Comparison of ENCODE assay signal across 27 mouse cellular contexts in the genomic region with DNA sequence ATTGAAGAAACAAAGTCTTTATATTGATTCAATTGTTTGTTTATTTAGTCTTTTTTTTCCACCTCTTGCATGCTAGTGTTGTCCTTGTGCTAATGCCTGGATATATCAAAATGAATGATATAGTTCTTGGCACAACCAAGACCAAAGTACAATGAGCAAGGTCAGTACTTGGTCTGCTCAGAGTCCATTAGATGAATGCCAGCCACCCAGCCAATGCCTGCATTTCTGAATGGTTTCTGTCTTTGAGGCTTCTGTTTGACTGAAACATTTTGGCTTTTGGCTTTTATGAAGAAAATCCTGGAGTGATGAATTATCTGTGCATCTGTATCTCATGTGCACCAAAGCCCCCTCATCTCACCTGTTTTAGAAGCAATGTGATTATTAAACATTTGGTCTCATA. TPM values are rescaled to one million over a fixed set of nuclear protein-coding genes. Genes with fewer than 3 reads are reported as not detected.
A peak's percentile ranks its signal among the peaks of the same experiment; 100 is the strongest.
DNase-seq lines count a peak whose midpoint lies in the region; ATAC-seq lines count a peak whose summit lies in the region.
"Had no signal": no experiment of that assay in that cellular context is flagged by ENCODE, and none has a peak within 500 bp of the region (broad histone marks: within the 10 kb centered on the region; RNA-seq: fewer than 3 reads in every experiment).

No protein-coding gene starts in this region.

- no peak overlapping the region for H3K9ac ChIP-seq in kidney, embryonic 14.5 days (ENCODE audit: low read depth, low read length)
- H3K9ac ChIP-seq: embryonic facial prominence, embryonic 15.5 days; heart, embryonic 12.5 days; hindbrain, embryonic 12.5 days; limb, embryonic 15.5 days; liver, embryonic 15.5 days had no signal

- DNase-seq in kidney, adult 18-20 months, result peak; percentile 9
- peak; percentile 45 for DNase-seq in testis, postnatal 10 days (ENCODE audit: low spot score)
- DNase-seq in testis, postnatal 14 days (ENCODE audit: low spot score), result no peak
- DNase-seq in adrenal gland, postnatal 25 days, result peak; percentile 57
- peak; percentile 52 to 63 for DNase-seq in kidney, postnatal 36 days
- DNase-seq in frontal cortex, adult 2 months (ENCODE audit: extremely low spot score in 1 of 2, low spot score in 1 of 2), result no peak
- no peak for DNase-seq in right cerebral cortex, postnatal 14 days
- DNase-seq: cerebellum, adult 9-10 months; lung, postnatal 4 days; midbrain, embryonic 14.5 days; right cerebral cortex, adult 18-20 months; thymus, postnatal 14 days had no signal

- H3K9me3 ChIP-seq in kidney, embryonic 14.5 days (ENCODE audit: control insufficient read depth, low read length), result no peaks in the 10 kb centered on the region
- H3K9me3 ChIP-seq: embryonic facial prominence, embryonic 15.5 days; heart, embryonic 12.5 days; hindbrain, embryonic 12.5 days; limb, embryonic 15.5 days; liver, embryonic 15.5 days had no signal

- no peaks in the 10 kb centered on the region for H3K27me3 ChIP-seq in kidney, embryonic 14.5 days (ENCODE audit: control insufficient read depth, insufficient read depth, low read length)
- H3K27me3 ChIP-seq: embryonic facial prominence, embryonic 15.5 days; heart, embryonic 12.5 days; hindbrain, embryonic 12.5 days; limb, embryonic 15.5 days; liver, embryonic 15.5 days had no signal

- no peak overlapping the region for H3K27ac ChIP-seq in kidney, embryonic 14.5 days (ENCODE audit: low read depth, low read length)
- H3K27ac ChIP-seq: embryonic facial prominence, embryonic 15.5 days; hindbrain, embryonic 12.5 days; kidney, postnatal 0 days; limb, embryonic 15.5 days; liver, embryonic 15.5 days had no signal

- no peak for ATAC-seq in kidney, embryonic 14.5 days (ENCODE audit: low FRiP score, low TSS enrichment)
- ATAC-seq: forebrain, embryonic 14.5 days had no signal

- H3K4me1 ChIP-seq in kidney, embryonic 14.5 days (ENCODE audit: control insufficient read depth, insufficient read depth, low read length), result no peaks in the 10 kb centered on the region
- H3K4me1 ChIP-seq: embryonic facial prominence, embryonic 15.5 days; heart, embryonic 12.5 days; hindbrain, embryonic 12.5 days; limb, embryonic 15.5 days; liver, embryonic 15.5 days had no signal

- no peak overlapping the region for H3K4me3 ChIP-seq in kidney, embryonic 14.5 days (ENCODE audit: low read length)
- H3K4me3 ChIP-seq: embryonic facial prominence, embryonic 15.5 days; heart, embryonic 12.5 days; hindbrain, embryonic 12.5 days; limb, embryonic 15.5 days; liver, embryonic 15.5 days had no signal

- peaks cover 30% of the 10 kb centered on the region for H3K36me3 ChIP-seq in kidney, embryonic 14.5 days (ENCODE audit: control insufficient read depth, insufficient read depth, low read length)

- no peak overlapping the region for H3K4me2 ChIP-seq in kidney, embryonic 14.5 days (replicated peaks; ENCODE audit: low read depth, low read length)
- H3K4me2 ChIP-seq: embryonic facial prominence, embryonic 15.5 days; heart, embryonic 12.5 days; hindbrain, embryonic 12.5 days; limb, embryonic 15.5 days; liver, embryonic 15.5 days had no signal

RNA-seq across cellular contexts. Expression of gene Adad1, which starts 23.5 kb away (rescaled TPM):
- polyA plus RNA-seq in kidney, embryonic 14.5 days (2014; fragmentation: Nextera tagmentation; extraction: Ambion mirVana), result 0.40 TPM in 1 of 2 replicates, not detected in the other
- not detected in 2 replicates for total RNA-seq in adrenal gland, postnatal 25 days (2021)
- polyA plus RNA-seq in frontal cortex, adult 2 months (2012; rRNA removed), result not detected in 2 replicates
- total RNA-seq: common myeloid progenitor, adult 5-6 weeks; gastrocnemius, adult 8-10 months; granulocyte monocyte progenitor cell, adult 5-6 weeks; heart, postnatal 14 days; left cerebral cortex, postnatal 36 days; megakaryocyte-erythroid progenitor cell, adult 5-6 weeks had no signal
- polyA plus RNA-seq: liver, embryonic 15.5 days; small intestine, adult 2 months had no signal

Comparison
In these comparisons a context has a peak if more than half of its experiments do, and no peak if none do; other contexts are left out.
1. DNase-seq: peak in kidney, adult 18-20 months (single experiment), testis, postnatal 10 days (single experiment), adrenal gland, postnatal 25 days (single experiment) and kidney, postnatal 36 days (2 of 2); none in testis, postnatal 14 days (single experiment), frontal cortex, adult 2 months (0 of 2) and right cerebral cortex, postnatal 14 days (single experiment).